Mouse (Mus musculus): ENCODE results near the gene Cers6.
A peak's percentile ranks its signal among the peaks of the same experiment; 100 is the strongest.

Cers6 gene

DNA sequence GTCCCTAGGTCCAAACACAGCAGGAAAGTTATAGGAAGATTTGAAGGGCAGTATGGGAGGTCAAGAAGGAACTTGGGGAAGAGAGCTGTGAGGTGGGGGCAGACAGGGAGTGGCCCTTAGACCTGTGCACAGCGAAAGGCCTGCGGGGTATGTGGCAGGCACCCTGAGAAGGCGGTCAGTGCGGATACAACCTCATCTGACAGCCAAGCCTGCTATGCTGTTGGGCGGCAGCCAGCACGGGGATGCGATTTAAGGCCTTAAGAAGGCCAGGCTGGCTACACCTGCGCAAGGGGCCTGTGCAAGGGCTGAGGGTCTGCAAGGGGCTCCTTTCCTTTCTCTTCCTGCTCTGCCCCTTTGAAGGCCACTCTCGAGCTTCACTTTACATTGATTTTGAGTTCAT lies 63.1 kb downstream of the Cers6 start:
- no peak for DNase-seq

GRCm38 (mm10) chr2:68925542-68925941 lies 64.3 kb downstream of the Cers6 start:
- no peak for DNase-seq

GRCm38 (mm10) chr2:68926913-68927790 lies 65.9 kb downstream of the Cers6 start:
- DNase-seq = no peak

- no peak for DNase-seq
Measured at GRCm38 (mm10) chr2:68932240-68932639, 71.0 kb downstream of the Cers6 start.

DNA sequence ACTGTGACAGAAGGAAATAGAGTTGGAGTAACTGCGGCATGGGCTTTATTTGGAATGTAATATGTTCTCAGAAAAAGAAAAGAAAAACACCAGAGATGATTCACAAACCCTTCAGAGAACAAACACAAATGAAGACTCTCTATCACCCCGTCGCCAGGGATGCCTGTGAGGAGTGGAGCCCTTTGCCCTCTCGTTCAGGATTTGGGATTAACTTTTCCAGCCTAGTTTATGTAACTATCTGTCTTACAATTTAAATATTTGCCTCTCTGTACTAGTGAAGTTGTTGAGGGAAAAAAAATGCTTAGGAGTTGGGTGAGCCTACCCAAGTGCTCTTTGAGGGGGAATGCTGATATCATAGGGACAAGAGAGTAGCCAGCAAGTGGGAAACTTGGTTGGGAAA lies 71.4 kb downstream of the Cers6 start:
- DNase-seq = peak; percentile 41

DNA sequence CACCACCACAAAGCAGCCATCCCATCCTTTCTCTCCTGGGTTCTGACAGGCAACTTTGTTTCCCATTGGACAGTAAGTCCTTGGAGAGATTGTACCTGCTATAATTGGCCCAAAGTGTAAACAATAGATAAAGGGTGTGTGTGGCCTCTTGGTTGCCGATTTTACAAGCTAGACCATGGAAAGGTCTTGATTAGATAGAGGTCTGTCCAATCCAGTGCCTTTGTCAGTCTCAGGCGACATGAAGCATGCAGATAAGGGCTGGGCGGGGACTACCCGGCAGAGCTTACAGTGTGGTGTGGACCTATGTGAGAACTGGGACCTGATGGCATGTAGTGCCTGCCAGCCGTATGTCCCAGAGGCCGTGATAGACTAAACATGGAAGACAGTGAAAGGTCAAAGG lies 73.4 kb downstream of the Cers6 start:
- no peak for DNase-seq

DNA sequence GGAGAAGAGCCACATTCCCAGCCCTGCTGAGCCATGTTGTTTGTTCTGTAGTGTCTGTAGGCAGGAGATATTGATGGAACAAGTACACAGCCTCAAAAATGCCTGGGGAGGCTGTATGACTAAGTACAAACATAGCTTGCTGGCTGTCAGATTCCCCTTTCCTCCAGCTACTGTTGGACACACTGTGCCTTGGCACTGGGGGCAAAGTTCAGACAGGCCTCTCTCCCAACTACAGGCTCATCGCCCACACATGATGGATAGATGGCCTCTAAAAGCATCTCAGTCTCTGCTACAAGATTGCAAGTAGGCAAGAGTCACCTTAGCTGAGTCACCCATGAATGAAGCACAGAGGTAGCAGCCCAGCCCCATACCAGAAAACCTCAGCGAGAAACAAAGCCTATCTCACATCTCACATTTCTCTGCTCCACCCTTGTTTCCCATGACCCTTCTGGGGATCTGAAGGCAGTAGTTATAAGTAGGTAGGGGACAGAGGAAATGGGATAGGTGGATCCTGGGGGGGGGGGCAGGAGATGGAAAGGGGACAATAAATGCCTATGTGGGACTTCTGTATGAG lies 74.6 kb downstream of the Cers6 start:
- DNase-seq = peak; percentile 43

DNA sequence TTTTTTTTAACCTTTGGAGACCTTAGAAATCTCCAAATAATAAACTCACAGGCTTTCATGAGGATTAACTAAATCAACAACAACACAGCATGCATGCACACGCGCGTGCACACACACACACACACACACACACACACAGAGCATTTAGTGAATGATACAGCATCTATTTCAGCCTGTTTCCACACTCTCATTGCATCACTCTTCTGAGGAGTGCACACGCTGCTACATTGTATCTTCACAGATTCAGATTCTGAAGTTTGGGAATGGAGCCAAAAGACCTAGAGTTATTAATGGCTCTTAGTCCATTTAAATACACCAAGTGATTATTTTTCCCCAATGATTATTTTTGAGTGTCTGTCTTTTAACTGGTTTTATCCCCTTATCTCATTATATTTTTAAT lies 75.5 kb downstream of the Cers6 start:
- no peak for DNase-seq

- DNase-seq = no peak
Measured at GRCm38 (mm10) chr2:68937833-68938232, 76.6 kb downstream of the Cers6 start.

DNA sequence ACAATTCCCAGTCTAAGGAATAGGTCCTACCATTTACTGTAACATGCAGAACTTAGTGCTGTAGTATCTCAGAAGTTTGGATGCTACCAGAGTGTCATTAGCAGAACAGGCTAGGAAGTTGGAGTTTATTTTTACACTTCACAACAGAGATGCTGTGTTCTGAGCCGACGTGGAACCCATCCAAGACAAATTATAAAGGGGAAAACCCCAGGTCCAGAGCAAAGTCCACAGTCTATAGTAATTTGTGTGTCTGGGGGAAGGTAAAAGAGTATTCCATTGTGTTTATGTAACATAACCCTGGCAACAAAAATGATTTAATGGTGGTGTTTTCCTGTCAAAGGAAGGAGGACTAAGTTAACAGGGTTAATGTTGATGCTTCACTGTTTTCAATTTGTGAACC lies 83.7 kb downstream of the Cers6 start:
- DNase-seq = peak; percentile 75

- no peak for DNase-seq
Measured at GRCm38 (mm10) chr2:68945976-68946375, 84.7 kb downstream of the Cers6 start.

GRCm38 (mm10) chr2:68946819-68947218 lies 85.6 kb downstream of the Cers6 start:
- no peak for DNase-seq

- DNase-seq = no peak
Measured at GRCm38 (mm10) chr2:68949137-68949536, 87.9 kb downstream of the Cers6 start.

GRCm38 (mm10) chr2:68949728-68950127 lies 88.5 kb downstream of the Cers6 start:
- no peak for DNase-seq

- peak; percentile 34 for DNase-seq
Measured at GRCm38 (mm10) chr2:68951706-68952105, 90.5 kb downstream of the Cers6 start.

DNA sequence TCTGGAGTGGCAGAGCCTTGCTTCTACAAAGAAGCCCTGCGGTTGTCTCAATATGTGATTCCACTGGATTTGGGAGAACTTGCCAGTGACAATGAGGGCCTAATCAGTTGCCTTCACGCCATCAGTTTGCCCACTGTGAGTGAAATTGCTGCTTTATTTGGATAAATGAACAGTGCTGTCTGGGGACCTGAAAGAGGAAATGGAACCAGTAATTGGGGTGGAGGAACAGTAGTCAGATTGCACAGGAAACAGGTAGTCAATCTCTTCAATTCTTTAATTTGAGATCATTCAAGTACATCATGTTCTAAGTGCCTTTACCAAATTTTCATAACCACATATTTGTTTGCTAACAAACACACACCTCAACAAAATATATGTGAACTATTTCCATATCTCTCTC lies 92.4 kb downstream of the Cers6 start:
- no peak for DNase-seq

DNA sequence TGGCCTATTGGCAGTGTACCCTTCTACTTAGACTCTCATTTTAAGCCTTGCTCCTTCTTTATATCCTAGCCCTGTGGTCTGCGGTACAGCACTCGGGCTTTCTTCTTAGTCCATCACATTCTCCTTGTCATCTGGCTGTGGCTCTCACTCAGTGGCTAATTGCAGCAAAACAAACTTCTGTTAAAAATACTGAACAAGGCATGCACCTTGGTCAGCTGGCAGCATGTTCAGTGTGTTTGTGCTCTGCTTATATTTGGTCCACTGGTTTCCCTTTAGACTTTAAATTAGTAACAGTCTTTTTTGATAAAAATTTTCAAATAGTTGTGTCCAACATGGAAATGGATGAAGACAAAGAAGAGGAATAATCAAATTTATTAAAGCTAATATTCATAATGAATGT lies 94.3 kb downstream of the Cers6 start:
- no peak for DNase-seq

GRCm38 (mm10) chr2:68956146-68956545 lies 94.9 kb downstream of the Cers6 start:
- no peak for DNase-seq

GRCm38 (mm10) chr2:68957831-68958230 lies 96.6 kb downstream of the Cers6 start:
- no peak for DNase-seq

DNA sequence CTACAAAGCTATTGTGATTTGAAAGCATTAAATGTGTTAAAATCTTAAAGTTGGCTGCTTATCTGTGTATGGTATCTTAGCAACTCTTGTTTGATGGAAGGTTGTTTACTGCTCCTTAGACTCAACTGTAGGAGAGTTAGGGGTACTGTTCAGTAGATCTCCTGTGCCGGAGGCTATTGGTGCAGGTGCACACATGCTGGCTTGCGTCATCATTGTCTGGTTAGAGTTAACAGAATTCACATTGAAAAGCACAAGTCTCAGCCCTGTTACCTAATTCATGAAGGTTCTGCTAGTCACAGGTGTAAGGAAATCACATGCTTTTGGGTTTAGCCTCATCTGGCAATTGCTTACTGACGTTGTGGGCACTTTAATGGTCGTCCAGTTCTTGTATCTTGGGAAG lies 98.3 kb downstream of the Cers6 start:
- no peak for DNase-seq

- no peak for DNase-seq
Measured at GRCm38 (mm10) chr2:68960060-68960459, 98.8 kb downstream of the Cers6 start.

GRCm38 (mm10) chr2:68960620-68961019 lies 99.4 kb downstream of the Cers6 start:
- DNase-seq = no peak

DNA sequence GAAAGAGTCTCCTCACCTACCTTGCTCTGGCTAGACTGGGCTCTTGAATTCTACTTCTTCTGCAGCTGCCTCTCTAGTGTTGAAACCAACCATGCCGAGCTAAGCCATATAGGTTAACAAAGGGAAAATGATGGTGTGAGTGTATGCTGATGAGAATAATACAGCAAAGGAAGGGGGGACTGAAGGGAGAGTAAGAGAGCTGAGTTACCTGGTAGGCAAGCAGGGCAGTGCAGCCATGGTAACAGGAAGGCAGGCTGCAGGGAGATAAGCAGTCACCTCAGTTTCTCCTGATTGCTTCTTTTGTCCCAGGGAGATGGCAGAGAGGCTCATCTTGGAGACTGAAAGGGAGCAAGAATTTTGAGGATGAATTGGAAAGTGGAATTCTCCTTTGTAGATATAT lies 105.1 kb downstream of the Cers6 start:
- DNase-seq = no peak

- no peak for DNase-seq
Measured at GRCm38 (mm10) chr2:68968028-68968427, 106.8 kb downstream of the Cers6 start.

GRCm38 (mm10) chr2:68971840-68972239 lies 110.6 kb downstream of the Cers6 start:
- DNase-seq = no peak
